Mouse (Mus musculus): Measurements from ENCODE around the gene Gm28038.

The Gm28038 gene

GRCm38 (mm10) chr2:30256616-30257350 is 24.1 kb upstream of the Gm28038 start:
- ATAC-seq (ENCODE audit: insufficient number of reproducible peaks, low FRiP score, low TSS enrichment) = no peak

- ATAC-seq (ENCODE audit: insufficient number of reproducible peaks, low FRiP score, low TSS enrichment) = no peak
These were observed 23.0 kb upstream of the Gm28038 start for GRCm38 (mm10) chr2:30257699-30258460.

- no peak for ATAC-seq (ENCODE audit: insufficient number of reproducible peaks, low FRiP score, low TSS enrichment)
These were observed 22.2 kb upstream of the Gm28038 start for GRCm38 (mm10) chr2:30258600-30258999.

- ATAC-seq (ENCODE audit: insufficient number of reproducible peaks, low FRiP score, low TSS enrichment) = no peak
These were observed 21.4 kb upstream of the Gm28038 start for GRCm38 (mm10) chr2:30259131-30260064.

- ATAC-seq (ENCODE audit: insufficient number of reproducible peaks, low FRiP score, low TSS enrichment) = no peak
These were observed 19.6 kb upstream of the Gm28038 start for GRCm38 (mm10) chr2:30261064-30261736.

GRCm38 (mm10) chr2:30261921-30262839 is 18.7 kb upstream of the Gm28038 start:
- no peak for ATAC-seq (ENCODE audit: insufficient number of reproducible peaks, low FRiP score, low TSS enrichment)

GRCm38 (mm10) chr2:30262840-30263441 is 17.9 kb upstream of the Gm28038 start:
- peak; percentile 53; the same call in 1 of the 2 replicates for ATAC-seq (ENCODE audit: insufficient number of reproducible peaks, low FRiP score, low TSS enrichment)

GRCm38 (mm10) chr2:30263811-30264210 is 17.0 kb upstream of the Gm28038 start:
- no peak for ATAC-seq (ENCODE audit: insufficient number of reproducible peaks, low FRiP score, low TSS enrichment)

GRCm38 (mm10) chr2:30264671-30265519 is 15.9 kb upstream of the Gm28038 start:
- no peak for ATAC-seq (ENCODE audit: insufficient number of reproducible peaks, low FRiP score, low TSS enrichment)

- peak; percentile 42; the same call in 1 of the 2 replicates for ATAC-seq (ENCODE audit: insufficient number of reproducible peaks, low FRiP score, low TSS enrichment)
These were observed 15.0 kb upstream of the Gm28038 start, which contains the start of gene Phyhd1 for GRCm38 (mm10) chr2:30265767-30266253. Gene Phyhd1, plus strand, starts transcription at chr2:30266203.

- no peak for ATAC-seq (ENCODE audit: insufficient number of reproducible peaks, low FRiP score, low TSS enrichment)
These were observed 14.4 kb upstream of the Gm28038 start for GRCm38 (mm10) chr2:30266392-30266941.

GRCm38 (mm10) chr2:30267466-30267865 is 13.4 kb upstream of the Gm28038 start:
- ATAC-seq (ENCODE audit: insufficient number of reproducible peaks, low FRiP score, low TSS enrichment) = no peak

GRCm38 (mm10) chr2:30268371-30268770 is 12.5 kb upstream of the Gm28038 start:
- no peak for ATAC-seq (ENCODE audit: insufficient number of reproducible peaks, low FRiP score, low TSS enrichment)

- ATAC-seq (ENCODE audit: insufficient number of reproducible peaks, low FRiP score, low TSS enrichment) = no peak
These were observed 11.4 kb upstream of the Gm28038 start for GRCm38 (mm10) chr2:30269241-30269990.

- peak; percentile 80 for ATAC-seq (ENCODE audit: insufficient number of reproducible peaks, low FRiP score, low TSS enrichment)
These were observed 10.7 kb upstream of the Gm28038 start for GRCm38 (mm10) chr2:30270134-30270533.

GRCm38 (mm10) chr2:30281651-30282050 is 808 bp downstream of the Gm28038 start:
- ATAC-seq (ENCODE audit: insufficient number of reproducible peaks, low FRiP score, low TSS enrichment) = no peak

Data from cerebellum, adult (tissue).